8 mouse cellular contexts compared by ENCODE assay signal in the genomic region with DNA sequence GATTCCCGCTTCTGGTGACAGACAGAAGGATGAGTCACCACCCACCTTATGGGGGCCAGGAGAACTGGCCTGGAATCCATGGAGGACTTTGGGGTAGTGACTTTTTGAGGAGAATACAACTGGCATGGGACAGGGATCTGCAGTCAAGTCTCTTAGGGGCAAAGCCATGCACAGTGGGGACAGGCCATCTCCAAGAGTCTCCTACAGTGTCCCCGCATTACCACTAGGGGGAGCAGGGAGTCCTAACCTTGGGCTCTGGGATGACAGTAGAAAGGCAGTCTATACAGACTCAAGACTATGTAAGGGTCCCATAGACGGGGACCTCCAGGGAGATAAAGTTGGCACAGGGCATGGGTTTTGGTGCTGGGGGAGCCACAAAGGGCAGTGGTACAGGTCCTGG. TPM values are rescaled to one million over a fixed set of nuclear protein-coding genes. Genes with fewer than 3 reads are reported as not detected.
DNase-seq lines count a peak whose midpoint lies in the region; ATAC-seq and TF ChIP-seq lines count a peak whose summit lies in the region.

No protein-coding gene starts in this region.

- H3K4me2 ChIP-seq in heart, postnatal 0 days (ENCODE audit: low read depth, low read length) = no peak overlapping the region
- no peak overlapping the region for H3K4me2 ChIP-seq in lung, embryonic 16.5 days (ENCODE audit: low read depth, low read length)

- ATAC-seq in G1E (ENCODE audit: extremely low read depth, insufficient number of reproducible peaks, low FRiP score, poor library complexity, severe bottlenecking) = peak; percentile 79
- ATAC-seq in heart, postnatal 0 days (ENCODE audit: insufficient read depth, low read depth) = peak; percentile 37
- peak; percentile 69 for ATAC-seq in lung, embryonic 16.5 days (ENCODE audit: low read depth)

- H3K27ac ChIP-seq in bone marrow macrophage, adult 2 months (ENCODE audit: insufficient read depth, low read depth, low read length) = no peak overlapping the region
- no peak overlapping the region for H3K27ac ChIP-seq in embryonic fibroblast, embryonic 13.5 days (ENCODE audit: insufficient read depth, low read length)
- H3K27ac ChIP-seq in heart, postnatal 0 days (ENCODE audit: low read depth) = no peak overlapping the region
- no peak overlapping the region for H3K27ac ChIP-seq in lung, embryonic 16.5 days (ENCODE audit: low read length)

- WGBS in heart, postnatal 0 days = 33% methylated on average over 3 of the region's 3 CpGs
- WGBS in lung, embryonic 16.5 days = 37% methylated on average over 3 of the region's 3 CpGs

- peaks cover 29% of the 10 kb centered on the region for H3K27me3 ChIP-seq in G1E (ENCODE audit: insufficient read depth, low read length)
- peaks cover 45% of the 10 kb centered on the region for H3K27me3 ChIP-seq in heart, postnatal 0 days (ENCODE audit: control insufficient read depth, insufficient read depth, low read length)
- peaks cover 40% of the 10 kb centered on the region for H3K27me3 ChIP-seq in lung, embryonic 16.5 days (ENCODE audit: control insufficient read depth, insufficient read depth, low read depth, low read length)

- peak; percentile 83 for DNase-seq in G1E (ENCODE audit: low spot score)
- peak; percentile 86 for DNase-seq in heart, postnatal 0 days (ENCODE audit: low spot score)
- DNase-seq in kidney, postnatal 14 days = peak; percentile 66
- DNase-seq in ovary, postnatal 36 days (ENCODE audit: low spot score) = peak; percentile 50
- peak; percentile 74 for DNase-seq in thymus, postnatal 4 days

- H3K36me3 ChIP-seq in G1E (replicated peaks) = no peaks in the 10 kb centered on the region
- no peaks in the 10 kb centered on the region for H3K36me3 ChIP-seq in heart, postnatal 0 days (replicated peaks; ENCODE audit: control insufficient read depth, insufficient read depth, low read length)
- no peaks in the 10 kb centered on the region for H3K36me3 ChIP-seq in lung, embryonic 16.5 days (ENCODE audit: control insufficient read depth, insufficient read depth, low read length)

- TF ChIP-seq EP300 in heart, postnatal 0 days (IDR thresholded peaks at IDR 0.05; ENCODE audit: low read depth) = no peak

- TF ChIP-seq CTCF in G1E (IDR thresholded peaks at IDR 0.05; ENCODE audit: low read depth, low read length) = peak; percentile 99
- peak; percentile 73 for TF ChIP-seq CTCF in bone marrow macrophage, adult 2 months (IDR thresholded peaks at IDR 0.05; ENCODE audit: low read depth, low read length)
- peak; percentile 76; the same call in 1 of the 2 replicates for TF ChIP-seq CTCF in embryonic fibroblast, embryonic 13.5 days (IDR thresholded peaks at IDR 0.05; ENCODE audit: borderline replicate concordance, insufficient read depth, low read length)
- TF ChIP-seq CTCF in heart, postnatal 0 days (IDR thresholded peaks at IDR 0.05; ENCODE audit: low read depth) = peak; percentile 92

- H3K4me1 ChIP-seq in G1E (ENCODE audit: insufficient read depth, low read depth, low read length) = no peaks in the 10 kb centered on the region
- H3K4me1 ChIP-seq in bone marrow macrophage, adult 2 months (ENCODE audit: control insufficient read depth, insufficient read depth, low read length) = no peaks in the 10 kb centered on the region
- 0 out of 2 replicates have a peak, but pooled peaks cover 7% of the 10 kb centered on the region for H3K4me1 ChIP-seq in embryonic fibroblast, embryonic 13.5 days (ENCODE audit: control insufficient read depth, insufficient read depth, low read length)
- peaks cover 10% of the 10 kb centered on the region for H3K4me1 ChIP-seq in heart, postnatal 0 days (ENCODE audit: control insufficient read depth, insufficient read depth)
- no peaks in the 10 kb centered on the region; the same call in 1 of the 2 replicates for H3K4me1 ChIP-seq in lung, embryonic 16.5 days (replicated peaks; ENCODE audit: control insufficient read depth, insufficient read depth, low read length)

- no peak for TF ChIP-seq POLR2A in bone marrow macrophage, adult 2 months (IDR thresholded peaks at IDR 0.05; ENCODE audit: borderline replicate concordance, low read depth, low read length)
- TF ChIP-seq POLR2A in embryonic fibroblast, embryonic 13.5 days (IDR thresholded peaks at IDR 0.05; ENCODE audit: low read depth, low read length) = no peak

- H3K9ac ChIP-seq in heart, postnatal 0 days (replicated peaks; ENCODE audit: low read depth, low read length) = no peak overlapping the region
- no peak overlapping the region for H3K9ac ChIP-seq in lung, embryonic 16.5 days (ENCODE audit: low read length)

- H3K4me3 ChIP-seq in G1E (ENCODE audit: low read depth, low read length) = no peak overlapping the region
- H3K4me3 ChIP-seq in bone marrow macrophage, adult 2 months (ENCODE audit: insufficient read depth, low read length) = no peak overlapping the region
- H3K4me3 ChIP-seq in embryonic fibroblast, embryonic 13.5 days (ENCODE audit: insufficient read depth, low read length) = no peak overlapping the region
- no peak overlapping the region for H3K4me3 ChIP-seq in heart, postnatal 0 days (ENCODE audit: low read depth, low read length)
- H3K4me3 ChIP-seq in lung, embryonic 16.5 days (ENCODE audit: low read length) = no peak overlapping the region

- H3K9me3 ChIP-seq in G1E (replicated peaks) = no peaks in the 10 kb centered on the region
- no peaks in the 10 kb centered on the region for H3K9me3 ChIP-seq in heart, postnatal 0 days (replicated peaks; ENCODE audit: control insufficient read depth, low read length)
- no peaks in the 10 kb centered on the region for H3K9me3 ChIP-seq in lung, embryonic 16.5 days (ENCODE audit: control insufficient read depth, low read length)

RNA-seq across cellular contexts. Expression of a gene that starts 3.9 kb away (rescaled TPM):
- total RNA-seq in G1E (2014; fragmentation: Nextera tagmentation) = not detected in 2 replicates
- total RNA-seq in G1E (2017) = 0.16 TPM in 1 of 2 replicates, not detected in the other
- not detected in 2 replicates for polyA plus RNA-seq in G1E (2012)
- not detected in 2 replicates for polyA plus RNA-seq in bone marrow macrophage, adult 2 months (2012; ENCODE audit: insufficient read depth, insufficient read length, missing spikeins)
- 0.23 and 0.58 TPM in 2 replicates for polyA plus RNA-seq in embryonic fibroblast, embryonic 13.5 days (2011; ENCODE audit: insufficient read length, low read depth, missing spikeins)
- total RNA-seq in heart, postnatal 0 days (2014; rRNA removed; ENCODE audit: low replicate concordance) = 78.6 and 83.2 TPM in 2 replicates
- polyA plus RNA-seq in heart, postnatal 0 days (2015; fragmentation: Nextera tagmentation; extraction: Ambion mirVana) = 64.0 and 68.6 TPM in 2 replicates
- polyA plus RNA-seq in lung, embryonic 16.5 days (2015; fragmentation: Nextera tagmentation; extraction: Ambion mirVana) = 1.4 and 1.7 TPM in 2 replicates

RNA-seq across cellular contexts. Expression of a gene that starts 19.3 kb away (rescaled TPM):
- 1.2 and 2.1 TPM in 2 replicates for total RNA-seq in G1E (2014; fragmentation: Nextera tagmentation)
- 0.81 and 0.93 TPM in 2 replicates for total RNA-seq in G1E (2017)
- 0.78 and 0.94 TPM in 2 replicates for polyA plus RNA-seq in G1E (2012)
- polyA plus RNA-seq in bone marrow macrophage, adult 2 months (2012; ENCODE audit: insufficient read depth, insufficient read length, missing spikeins) = not detected in 2 replicates
- polyA plus RNA-seq in embryonic fibroblast, embryonic 13.5 days (2011; ENCODE audit: insufficient read length, low read depth, missing spikeins) = 6.1 and 10.8 TPM in 2 replicates
- 0.19 and 0.46 TPM in 2 replicates for total RNA-seq in heart, postnatal 0 days (2014; rRNA removed; ENCODE audit: low replicate concordance)
- polyA plus RNA-seq in heart, postnatal 0 days (2015; fragmentation: Nextera tagmentation; extraction: Ambion mirVana) = 0.40 and 0.71 TPM in 2 replicates
- polyA plus RNA-seq in lung, embryonic 16.5 days (2015; fragmentation: Nextera tagmentation; extraction: Ambion mirVana) = 1.6 and 2.2 TPM in 2 replicates

RNA-seq across cellular contexts. Expression of a gene that starts 25.0 kb away (rescaled TPM):
- total RNA-seq in G1E (2014; fragmentation: Nextera tagmentation) (0.78 and 1.1 TPM in 2 replicates), G1E (2017) (0.93 and 0.99 TPM in 2 replicates)
- polyA plus RNA-seq in G1E (2012) = 0.17 and 0.19 TPM in 2 replicates
- not detected in 2 replicates for polyA plus RNA-seq in bone marrow macrophage, adult 2 months (2012; ENCODE audit: insufficient read depth, insufficient read length, missing spikeins)
- not detected in 2 replicates for polyA plus RNA-seq in embryonic fibroblast, embryonic 13.5 days (2011; ENCODE audit: insufficient read length, low read depth, missing spikeins)
- 0.89 TPM in 1 of 2 replicates, not detected in the other for total RNA-seq in heart, postnatal 0 days (2014; rRNA removed; ENCODE audit: low replicate concordance)
- polyA plus RNA-seq in heart, postnatal 0 days (2015; fragmentation: Nextera tagmentation; extraction: Ambion mirVana) = 0.04 TPM in 1 of 2 replicates, not detected in the other
- not detected in 2 replicates for polyA plus RNA-seq in lung, embryonic 16.5 days (2015; fragmentation: Nextera tagmentation; extraction: Ambion mirVana)

RNA-seq across cellular contexts. Expression of a gene that starts 48.8 kb away (rescaled TPM):
- 16.0 and 16.6 TPM in 2 replicates for total RNA-seq in G1E (2014; fragmentation: Nextera tagmentation)
- 8.1 and 10.5 TPM in 2 replicates for total RNA-seq in G1E (2017)
- 9.5 and 10.1 TPM in 2 replicates for polyA plus RNA-seq in G1E (2012)
- 19.2 and 22.6 TPM in 2 replicates for polyA plus RNA-seq in bone marrow macrophage, adult 2 months (2012; ENCODE audit: insufficient read depth, insufficient read length, missing spikeins)
- 6.4 and 8.7 TPM in 2 replicates for polyA plus RNA-seq in embryonic fibroblast, embryonic 13.5 days (2011; ENCODE audit: insufficient read length, low read depth, missing spikeins)
- 14.0 and 18.5 TPM in 2 replicates for total RNA-seq in heart, postnatal 0 days (2014; rRNA removed; ENCODE audit: low replicate concordance)
- 9.6 and 10.0 TPM in 2 replicates for polyA plus RNA-seq in heart, postnatal 0 days (2015; fragmentation: Nextera tagmentation; extraction: Ambion mirVana)
- polyA plus RNA-seq in lung, embryonic 16.5 days (2015; fragmentation: Nextera tagmentation; extraction: Ambion mirVana) = 16.7 and 19.0 TPM in 2 replicates

RNA-seq across cellular contexts. Expression of a gene that starts 51.7 kb away (rescaled TPM):
- total RNA-seq in G1E (2014; fragmentation: Nextera tagmentation) = 76.8 and 86.5 TPM in 2 replicates
- total RNA-seq in G1E (2017) = 194 and 208 TPM in 2 replicates
- 86.6 and 104 TPM in 2 replicates for polyA plus RNA-seq in G1E (2012)
- polyA plus RNA-seq in bone marrow macrophage, adult 2 months (2012; ENCODE audit: insufficient read depth, insufficient read length, missing spikeins) = 50.3 and 61.1 TPM in 2 replicates
- 64.5 and 66.5 TPM in 2 replicates for polyA plus RNA-seq in embryonic fibroblast, embryonic 13.5 days (2011; ENCODE audit: insufficient read length, low read depth, missing spikeins)
- total RNA-seq in heart, postnatal 0 days (2014; rRNA removed; ENCODE audit: low replicate concordance) = 58.1 and 70.5 TPM in 2 replicates
- 71.4 and 75.1 TPM in 2 replicates for polyA plus RNA-seq in heart, postnatal 0 days (2015; fragmentation: Nextera tagmentation; extraction: Ambion mirVana)
- 133 and 139 TPM in 2 replicates for polyA plus RNA-seq in lung, embryonic 16.5 days (2015; fragmentation: Nextera tagmentation; extraction: Ambion mirVana)

Comparison
In these comparisons a context has a peak if more than half of its experiments do, and no peak if none do; other contexts are left out.
1. RNA of a gene that starts 3.9 kb away (polyA plus RNA-seq): 64.0 to 68.6 TPM in heart, postnatal 0 days; 1.4 to 1.7 TPM in lung, embryonic 16.5 days, 0.23 to 0.58 TPM in embryonic fibroblast, embryonic 13.5 days, not detected in G1E and not detected in bone marrow macrophage, adult 2 months; every median in the first group is over 10 times any median in the second.
2. Peak in every context shown above with its lines, with median percentiles within 50 percentile points of each other: ATAC-seq, DNase-seq and CTCF ChIP-seq.